Mouse (Mus musculus) liver, postnatal 0 days (tissue): Measurements from ENCODE around the gene Sohlh1.

ENCODE experiments used
- CTCF ChIP-seq: sonication (generic); IDR thresholded peaks from 2 replicates; pipeline ENCODE4 v1.5.1; 2016; ENCODE audit warnings: antibody characterized with exemption, low read depth
- EP300 ChIP-seq: IDR thresholded peaks from 2 replicates; pipeline ENCODE4 v1.6.1; 2016; ENCODE audit warnings: antibody characterized with exemption, low read depth, mild to moderate bottlenecking

DNA sequence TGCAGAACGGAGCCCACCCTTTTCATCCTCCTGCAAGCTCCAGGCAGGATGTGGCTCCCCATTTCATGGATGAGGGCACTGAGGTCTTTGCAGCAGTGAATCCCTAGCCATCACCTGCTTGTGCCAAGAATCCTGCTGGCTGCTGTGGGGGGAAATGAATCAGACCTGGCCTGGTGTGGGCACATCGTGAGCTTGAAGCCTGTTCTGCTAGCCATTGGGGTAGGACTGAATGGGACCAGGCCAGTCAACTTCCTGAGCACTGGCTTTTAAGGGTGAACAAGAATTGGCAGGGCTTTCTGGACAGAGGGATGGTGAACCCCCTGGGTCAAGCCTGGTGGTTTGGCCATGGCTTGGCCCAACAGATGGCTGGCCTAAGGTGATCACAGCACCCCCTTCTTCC, 31.5 kb upstream of the Sohlh1 start:
- TF ChIP-seq CTCF (no peak), EP300 (no peak)
